Mouse (Mus musculus) cerebellum, adult 2 months (tissue): ENCODE measurements around the gene Rpl36.

Experiments
- CTCF ChIP-seq: fragments of 200-500 bp; IDR thresholded peaks from 2 replicates; pipeline ENCODE4 v1.5.1; 2011; ENCODE audit warnings: low read depth, mild to moderate bottlenecking, control low read depth, low read length, moderate library complexity, borderline replicate concordance; ENCODE audit not compliant: insufficient read depth
- POLR2A ChIP-seq: fragments of 200-500 bp; IDR thresholded peaks from 2 replicates; pipeline ENCODE4 v1.6.1; 2011; ENCODE audit warnings: low read length, control low read depth, borderline replicate concordance; ENCODE audit not compliant: insufficient read depth

DNA sequence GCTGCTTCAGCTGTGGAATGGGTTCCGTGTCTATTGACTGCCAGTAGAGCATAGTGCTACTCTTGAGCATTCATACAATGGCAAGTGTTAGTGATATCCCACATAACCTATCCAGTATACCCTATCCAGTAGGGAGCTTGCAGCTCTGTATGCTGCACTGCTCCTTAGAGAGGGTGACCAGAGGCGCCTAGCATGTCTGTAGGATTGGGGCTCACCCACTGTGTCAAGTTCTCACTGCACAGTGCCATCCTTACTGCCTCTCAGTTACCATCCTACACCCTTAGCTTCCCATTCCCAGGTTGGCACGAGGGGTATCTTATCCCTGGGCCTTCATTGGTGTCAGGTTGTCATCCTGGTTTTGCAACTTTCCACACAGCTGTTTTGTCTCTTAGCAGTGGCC, 8.8 kb upstream of the Rpl36 start:
- TF ChIP-seq CTCF (no peak), POLR2A (no peak)
